Mouse (Mus musculus): Measurements from ENCODE around the gene Nkiras1. TPM values are rescaled to one million over a fixed set of nuclear protein-coding genes. Genes with fewer than 3 reads are reported as not detected.
"Not testable (repeated sequence)": the region's sequence is repeated elsewhere in the genome, so short reads cannot be mapped to it uniquely, and the experiment has no call there.

The Nkiras1 gene
- polyA plus RNA-seq, 1 experiment from 2014 or later, result 19.1 TPM

DNA sequence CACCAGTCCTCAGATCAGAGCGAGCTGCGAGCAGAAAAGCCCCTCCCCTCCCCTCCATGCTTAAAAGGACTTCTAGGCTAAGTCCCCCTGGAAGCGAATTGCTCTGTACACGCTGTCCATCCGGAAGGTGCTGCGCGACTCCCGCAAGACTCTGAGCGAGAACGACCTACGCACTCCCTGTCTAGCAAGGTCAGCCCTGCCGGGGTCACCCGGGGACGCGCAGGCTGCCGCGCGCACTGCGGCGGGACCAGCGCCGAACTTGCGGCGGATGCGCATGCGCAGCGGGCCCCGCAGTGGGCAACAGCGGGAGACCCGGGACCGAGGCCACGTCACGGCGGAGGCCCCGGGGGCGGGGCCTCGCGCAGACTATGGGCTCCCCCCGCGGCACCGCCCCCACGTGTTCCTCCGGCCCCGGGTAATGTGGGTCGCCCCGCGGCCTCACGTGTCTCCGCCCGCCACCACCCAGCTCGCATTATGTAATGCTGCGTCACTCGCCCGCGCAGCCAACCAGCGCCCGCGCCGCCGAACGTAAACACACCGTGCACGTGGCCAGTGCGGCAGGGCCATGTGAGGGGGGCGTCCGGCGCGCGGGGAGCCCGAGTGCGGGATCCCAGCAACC is 32.7 kb upstream of the Nkiras1 start:
- H3K27me3 ChIP-seq (replicated peaks), result no peaks in the 10 kb centered on the region
- peak overlapping the region; percentile 92 for H3K27ac ChIP-seq (ENCODE audit: poor library complexity, severe bottlenecking)
- peak overlapping the region; percentile 81 for H3K4me3 ChIP-seq
- no peaks in the 10 kb centered on the region for H3K9me3 ChIP-seq (replicated peaks)
- peak; percentile 93 for ATAC-seq (ENCODE audit: insufficient number of reproducible peaks, low FRiP score)
- H3K4me2 ChIP-seq, result peak overlapping the region; percentile 71
- under 1% methylated on average over 71 of the region's 71 CpGs for WGBS
- peak overlapping the region; percentile 79 for H3K9ac ChIP-seq
- H3K36me3 ChIP-seq, result no peaks in the 10 kb centered on the region
- H3K4me1 ChIP-seq (replicated peaks), result peaks cover 15% of the 10 kb centered on the region

DNA sequence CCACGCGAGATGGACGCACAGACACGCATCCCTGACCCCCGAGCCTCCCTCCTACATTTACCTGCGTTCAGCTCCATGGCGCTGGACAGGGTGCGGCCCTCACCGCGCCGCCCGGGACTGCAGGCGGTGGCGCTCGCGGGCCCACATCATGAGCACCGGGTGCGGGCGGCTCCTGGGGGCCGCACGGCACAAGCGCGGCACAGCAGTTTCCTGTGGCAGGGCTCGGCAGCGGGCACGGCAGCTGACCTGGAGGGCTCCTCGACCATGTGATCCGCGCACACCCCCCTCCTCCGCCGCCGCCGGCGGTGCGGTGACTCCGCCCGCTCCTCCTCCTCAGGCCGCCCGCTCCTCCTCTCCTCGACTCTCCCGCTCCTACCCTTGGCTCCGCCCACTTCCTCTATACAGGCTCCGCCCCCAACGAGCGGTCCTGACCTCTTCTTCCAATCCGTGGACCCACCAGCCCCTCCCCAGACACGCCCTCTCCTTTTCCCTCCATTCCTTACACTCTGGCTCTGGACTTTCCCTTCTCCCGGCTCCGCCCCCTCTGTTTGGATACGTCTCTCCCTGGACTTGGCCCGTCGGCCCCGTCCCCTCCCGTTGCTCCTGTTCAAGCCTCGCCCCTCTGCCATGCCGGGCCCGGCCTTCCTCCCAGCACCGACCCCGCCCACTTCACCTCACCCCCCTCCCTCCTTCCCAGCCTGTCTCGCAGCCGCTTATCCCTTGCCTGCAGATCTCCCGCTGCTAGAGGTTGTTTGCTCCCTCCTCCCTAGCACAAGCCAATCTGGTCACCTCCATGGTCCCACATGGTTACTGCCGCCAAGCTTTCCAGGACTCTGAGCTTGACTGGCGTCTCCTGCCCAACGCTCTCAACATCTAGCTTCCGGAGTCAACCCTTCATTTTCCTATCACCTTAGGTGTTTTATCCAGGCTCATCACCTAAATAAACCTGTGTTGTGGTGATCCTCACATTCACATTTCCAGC is 31.9 kb upstream of the Nkiras1 start, which contains the start of gene Nr1d2:
TSS of gene Nr1d2 (minus strand) at position 378 of the 982 bp plus-strand sequence.
- H3K9me3 ChIP-seq (replicated peaks), result no peaks in the 10 kb centered on the region

DNA sequence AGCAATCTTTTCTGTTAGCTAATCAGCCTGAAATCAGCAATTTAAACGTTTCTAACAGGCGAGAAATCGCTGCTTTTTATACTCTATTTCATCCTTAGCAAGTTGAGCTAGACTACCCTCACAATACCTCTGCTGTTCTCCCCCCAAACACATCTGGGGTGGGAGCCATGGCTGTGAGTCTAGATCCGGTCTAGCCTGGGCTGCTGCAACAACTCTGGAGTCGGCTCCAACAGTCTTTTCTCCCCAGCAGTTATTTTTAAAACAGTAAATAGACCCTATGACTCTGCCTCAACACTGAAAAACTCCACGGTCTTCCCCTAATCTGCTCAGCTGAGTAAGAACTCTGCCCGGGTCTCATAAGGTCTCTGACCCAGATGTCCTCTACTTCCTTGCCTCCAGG is 30.8 kb upstream of the Nkiras1 start:
- H3K4me2 ChIP-seq, result no peak overlapping the region
- H3K4me3 ChIP-seq, result no peak overlapping the region
- H3K9me3 ChIP-seq (replicated peaks), result no peaks in the 10 kb centered on the region
- WGBS, result 58% methylated on average over 7 of the region's 7 CpGs
- no peak overlapping the region for H3K9ac ChIP-seq
- H3K27ac ChIP-seq (ENCODE audit: poor library complexity, severe bottlenecking), result no peak overlapping the region
- ATAC-seq (ENCODE audit: insufficient number of reproducible peaks, low FRiP score), result no peak
- H3K4me1 ChIP-seq (replicated peaks), result peaks cover 7% of the 10 kb centered on the region
- no peaks in the 10 kb centered on the region for H3K27me3 ChIP-seq (replicated peaks)
- H3K36me3 ChIP-seq, result no peaks in the 10 kb centered on the region

More for the DNA sequence above, 31.9 kb upstream of the Nkiras1 start, which contains the start of gene Nr1d2:
- no peaks in the 10 kb centered on the region for H3K36me3 ChIP-seq
- WGBS, result under 1% methylated on average over 64 of the region's 66 CpGs
- H3K27me3 ChIP-seq (replicated peaks), result no peaks in the 10 kb centered on the region
- H3K4me1 ChIP-seq (replicated peaks), result peaks cover 15% of the 10 kb centered on the region
- H3K4me3 ChIP-seq, result peak within 1 kb of the TSS; percentile 81
- H3K9ac ChIP-seq, result peak within 1 kb of the TSS; percentile 79
- H3K27ac ChIP-seq (ENCODE audit: poor library complexity, severe bottlenecking), result peak within 1 kb of the TSS; percentile 92
- peak within 1 kb of the TSS; percentile 71 for H3K4me2 ChIP-seq
- ATAC-seq (ENCODE audit: insufficient number of reproducible peaks, low FRiP score), result peak; percentile 91

DNA sequence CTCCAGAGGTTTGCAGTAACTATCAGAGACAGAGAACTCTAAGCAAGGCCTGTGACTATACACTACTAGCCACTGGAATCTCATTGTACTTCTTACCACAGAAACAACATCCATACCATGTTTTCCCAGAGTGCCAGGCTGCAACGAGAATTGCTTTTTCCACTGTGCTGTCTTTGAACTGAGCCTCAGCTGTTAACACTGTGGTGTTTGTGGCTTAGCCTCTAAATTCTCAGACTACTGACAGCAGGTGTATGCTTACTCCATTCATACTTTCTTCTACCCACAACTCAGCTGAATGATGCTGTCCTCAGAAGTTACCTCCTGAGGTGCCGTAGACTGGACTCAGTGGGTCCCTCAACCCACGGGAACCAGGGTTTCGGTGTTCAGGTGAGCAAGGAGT is 29.1 kb upstream of the Nkiras1 start:
- H3K9me3 ChIP-seq (replicated peaks), result no peaks in the 10 kb centered on the region
- no peak overlapping the region for H3K4me3 ChIP-seq
- H3K4me1 ChIP-seq (replicated peaks), result peaks cover 4% of the 10 kb centered on the region
- no peak overlapping the region for H3K9ac ChIP-seq
- no peak overlapping the region for H3K4me2 ChIP-seq
- H3K36me3 ChIP-seq, result no peaks in the 10 kb centered on the region
- no peaks in the 10 kb centered on the region for H3K27me3 ChIP-seq (replicated peaks)
- ATAC-seq (ENCODE audit: insufficient number of reproducible peaks, low FRiP score), result no peak
- no peak overlapping the region for H3K27ac ChIP-seq (ENCODE audit: poor library complexity, severe bottlenecking)
- 86% methylated on average over 4 of the region's 4 CpGs for WGBS

DNA sequence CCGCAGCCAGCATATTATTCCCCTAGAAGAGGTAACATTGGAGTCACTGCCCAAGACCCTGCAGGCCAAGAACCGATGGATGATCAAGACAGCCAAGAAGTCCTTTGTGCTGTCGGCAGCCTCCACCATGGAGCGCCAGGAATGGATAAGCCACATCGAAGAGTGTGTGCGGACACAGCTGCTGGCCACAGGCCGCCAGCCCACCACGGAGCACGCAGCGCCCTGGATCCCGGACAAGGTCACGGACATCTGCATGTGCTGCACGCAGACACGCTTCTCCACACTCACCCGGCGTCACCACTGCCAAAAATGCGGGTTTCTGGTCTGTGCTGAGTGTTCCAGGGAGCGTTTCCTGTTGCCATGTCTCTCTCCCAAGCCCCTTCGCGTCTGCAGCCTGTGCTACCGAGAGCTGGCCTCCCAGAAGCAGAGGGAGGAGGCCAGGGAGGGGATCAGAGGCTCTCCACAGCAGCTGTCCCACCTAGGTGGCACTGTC is 28.3 kb upstream of the Nkiras1 start:
- Histone ChIP-seq H3K36me3 (no peaks in the 10 kb centered on the region), H3K27me3 (replicated peaks) (no peaks in the 10 kb centered on the region), H3K4me1 (replicated peaks) (no peaks in the 10 kb centered on the region), H3K4me2 (no peak overlapping the region), H3K9me3 (replicated peaks) (no peaks in the 10 kb centered on the region), H3K4me3 (no peak overlapping the region), H3K9ac (no peak overlapping the region), H3K27ac (ENCODE audit: poor library complexity, severe bottlenecking) (no peak overlapping the region)
- 81% methylated on average over 21 of the region's 21 CpGs for WGBS
- no peak for ATAC-seq (ENCODE audit: insufficient number of reproducible peaks, low FRiP score)

DNA sequence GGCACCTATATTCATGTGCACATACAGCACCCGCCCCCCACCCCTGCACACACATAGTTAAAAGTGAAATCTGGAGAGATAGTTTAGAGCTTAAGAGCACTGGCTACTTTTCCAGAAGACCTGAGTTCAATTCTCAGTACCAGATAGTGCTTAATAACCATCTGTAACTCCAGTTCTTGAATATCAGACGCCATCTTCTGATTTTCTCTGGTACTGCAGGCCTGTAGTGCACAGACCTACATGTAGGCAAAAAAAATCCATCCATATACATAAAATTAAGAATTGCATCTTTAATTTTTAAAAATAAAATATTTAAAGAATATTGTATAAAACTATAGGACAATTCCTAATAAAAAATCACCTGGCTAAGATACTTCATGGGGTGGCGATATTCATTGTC is 9.7 kb upstream of the Nkiras1 start:
- no peak overlapping the region for H3K4me2 ChIP-seq
- H3K4me3 ChIP-seq, result no peak overlapping the region
- H3K27me3 ChIP-seq (replicated peaks), result no peaks in the 10 kb centered on the region
- H3K4me1 ChIP-seq (replicated peaks), result no peaks in the 10 kb centered on the region
- no peak overlapping the region for H3K9ac ChIP-seq
- 0 out of 2 replicates have a peak, but pooled peaks cover 13% of the 10 kb centered on the region for H3K36me3 ChIP-seq
- H3K27ac ChIP-seq (ENCODE audit: poor library complexity, severe bottlenecking), result no peak overlapping the region
- 81% methylated on average over 3 of the region's 3 CpGs for whole genome bisulfite sequencing
- ATAC-seq (ENCODE audit: insufficient number of reproducible peaks, low FRiP score), result no peak
- 0 out of 2 replicates have a peak, but pooled peaks cover 3% of the 10 kb centered on the region for H3K9me3 ChIP-seq (replicated peaks)

DNA sequence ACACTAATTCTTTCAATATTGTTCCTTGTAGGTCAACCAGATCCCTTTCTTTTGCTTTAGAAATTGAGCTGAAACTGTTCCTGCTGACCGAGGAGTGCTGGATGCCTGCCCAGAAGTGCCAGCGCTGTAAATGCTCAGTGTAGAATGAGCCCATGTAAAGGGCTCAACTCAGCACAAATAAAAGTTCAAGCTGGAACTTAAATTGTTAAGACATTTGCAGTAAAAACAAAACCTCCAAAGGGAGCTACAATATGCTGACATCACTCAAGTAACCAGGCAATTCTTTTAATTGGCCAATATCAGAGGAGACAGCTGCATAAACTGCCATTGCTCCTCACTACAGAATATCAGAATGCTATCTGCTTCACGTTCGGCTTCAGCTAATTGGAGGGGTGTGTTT is 7.5 kb upstream of the Nkiras1 start:
- Histone ChIP-seq H3K4me1 (replicated peaks) (no peaks in the 10 kb centered on the region), H3K27me3 (replicated peaks) (no peaks in the 10 kb centered on the region), H3K4me2 (no peak overlapping the region), H3K36me3 (peaks cover 32% of the 10 kb centered on the region), H3K9me3 (replicated peaks) (0 out of 2 replicates have a peak, but pooled peaks cover 3% of the 10 kb centered on the region), H3K27ac (ENCODE audit: poor library complexity, severe bottlenecking) (no peak overlapping the region), H3K9ac (no peak overlapping the region), H3K4me3 (no peak overlapping the region)
- ATAC-seq (ENCODE audit: insufficient number of reproducible peaks, low FRiP score), result no peak
- 40% methylated on average over 4 of the region's 4 CpGs for WGBS

DNA sequence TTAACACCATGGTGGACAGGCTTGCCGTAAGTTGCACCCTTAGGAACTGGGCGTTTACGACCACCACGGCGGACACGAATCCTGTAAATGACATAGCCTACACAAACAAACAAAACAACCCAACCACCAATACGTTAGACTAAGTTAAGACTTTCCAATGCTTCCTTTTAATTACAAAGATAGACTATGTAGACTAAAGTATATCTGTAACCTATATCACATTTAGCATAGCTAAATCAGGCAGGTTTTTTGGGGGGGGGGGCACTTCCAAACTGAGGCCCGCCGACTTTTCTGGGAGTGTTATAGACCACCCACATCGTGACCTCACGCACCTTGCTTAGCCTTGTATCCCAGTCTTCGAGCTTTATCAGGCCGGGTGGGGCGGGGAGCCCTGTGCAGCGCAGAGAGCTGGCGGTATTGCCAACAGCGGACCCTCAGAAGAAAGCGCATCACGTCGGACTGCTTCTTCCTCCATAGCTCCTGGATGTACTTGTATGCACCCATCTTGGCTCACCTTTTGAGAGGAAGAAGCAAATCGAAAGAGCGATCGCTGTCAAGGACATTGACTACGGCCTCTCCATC is 898 bp upstream of the Nkiras1 start:
- WGBS, result under 1% methylated on average over 24 of the region's 24 CpGs
- H3K4me3 ChIP-seq, result peak overlapping the region; percentile 80
- H3K4me1 ChIP-seq (replicated peaks); H3K27me3 ChIP-seq (replicated peaks); H3K9me3 ChIP-seq (replicated peaks); ATAC-seq (ENCODE audit: insufficient number of reproducible peaks, low FRiP score): not testable (repeated sequence)
- H3K36me3 ChIP-seq, result peaks cover 29% of the 10 kb centered on the region
- H3K9ac ChIP-seq, result peak overlapping the region; percentile 99
- peak overlapping the region; percentile 87 for H3K4me2 ChIP-seq
- H3K27ac ChIP-seq (ENCODE audit: poor library complexity, severe bottlenecking), result peak overlapping the region; percentile 73

DNA sequence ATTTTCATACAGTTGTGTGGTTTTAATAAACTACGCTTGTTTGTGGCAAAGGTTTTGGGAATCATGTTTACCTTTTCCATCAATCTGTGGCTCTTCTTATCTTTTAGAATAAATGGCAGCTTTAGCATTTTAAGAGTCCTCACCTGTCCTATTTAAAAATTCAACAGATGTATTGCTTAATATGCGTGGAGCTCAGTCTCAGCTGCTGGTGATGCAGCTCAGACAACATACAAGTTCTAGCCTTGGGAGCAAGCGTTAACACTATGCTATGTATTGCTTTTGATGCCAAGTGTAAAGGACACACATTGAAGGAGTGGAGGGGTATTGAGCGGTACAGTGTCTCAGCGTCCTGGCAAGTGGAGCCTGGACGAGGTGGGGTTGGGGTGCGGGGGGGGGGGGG is 730 bp downstream of the Nkiras1 start:
- Histone ChIP-seq H3K4me2 (peak overlapping the region; percentile 84), H3K27ac (ENCODE audit: poor library complexity, severe bottlenecking) (no peak overlapping the region; the same call in 1 of the 2 replicates), H3K9me3 (replicated peaks) (no peaks in the 10 kb centered on the region), H3K27me3 (replicated peaks) (no peaks in the 10 kb centered on the region), H3K4me1 (replicated peaks) (peaks cover 8% of the 10 kb centered on the region), H3K9ac (peak overlapping the region; percentile 88), H3K4me3 (peak overlapping the region; percentile 80), H3K36me3 (peaks cover 28% of the 10 kb centered on the region)
- no peak for ATAC-seq (ENCODE audit: insufficient number of reproducible peaks, low FRiP score)
- 12% methylated on average over 7 of the region's 7 CpGs for WGBS

DNA sequence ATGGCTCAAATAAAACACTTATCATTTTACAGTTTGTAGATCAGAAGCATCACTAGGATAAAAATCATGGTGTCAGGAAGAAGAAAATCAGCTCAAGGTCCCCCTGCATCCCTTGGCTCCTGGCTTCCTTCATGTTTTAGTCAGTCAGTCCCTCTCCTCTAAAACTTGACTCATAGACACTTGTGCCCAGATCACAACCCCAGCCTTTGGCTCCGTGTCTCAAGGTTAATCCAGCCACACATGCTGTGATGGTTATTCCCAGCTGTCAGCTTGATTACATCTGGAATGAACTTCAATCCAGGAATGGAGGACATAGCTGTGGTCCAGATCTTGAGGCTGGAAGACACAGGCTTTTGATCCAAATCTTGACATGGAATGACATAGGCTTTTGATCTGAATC is 3.6 kb downstream of the Nkiras1 start:
- 79% methylated on average over 1 of the region's 1 CpGs for WGBS

DNA sequence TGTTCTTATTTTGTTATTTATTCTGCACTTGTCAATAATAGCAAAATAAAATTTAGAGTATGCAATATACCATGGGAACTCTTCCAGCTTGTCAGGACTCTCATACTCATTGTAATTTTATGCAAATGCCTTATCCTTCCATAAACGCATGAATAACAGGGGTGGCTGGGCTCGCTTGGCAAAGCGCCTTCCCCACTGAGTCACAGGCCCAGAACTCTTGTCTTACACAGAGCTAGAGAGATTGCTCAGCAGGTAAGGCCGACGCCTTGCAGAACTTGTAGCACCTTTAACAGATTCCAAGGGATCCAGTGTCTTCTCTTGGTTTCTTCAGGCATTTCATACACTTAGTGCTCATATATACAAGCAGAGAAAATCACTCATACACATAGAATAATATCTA is 9.4 kb downstream of the Nkiras1 start:
- H3K9me3 ChIP-seq (replicated peaks), result no peaks in the 10 kb centered on the region
- H3K4me3 ChIP-seq, result no peak overlapping the region
- H3K4me2 ChIP-seq, result no peak overlapping the region
- H3K27ac ChIP-seq (ENCODE audit: poor library complexity, severe bottlenecking), result no peak overlapping the region
- no peaks in the 10 kb centered on the region for H3K27me3 ChIP-seq (replicated peaks)
- H3K36me3 ChIP-seq, result peaks cover 48% of the 10 kb centered on the region
- H3K9ac ChIP-seq, result no peak overlapping the region
- ATAC-seq (ENCODE audit: insufficient number of reproducible peaks, low FRiP score), result no peak
- 86% methylated on average over 5 of the region's 5 CpGs for WGBS
- H3K4me1 ChIP-seq (replicated peaks), result peaks cover 3% of the 10 kb centered on the region; the same call in 1 of the 2 replicates

More for the DNA sequence above, 3.6 kb downstream of the Nkiras1 start:
- Histone ChIP-seq H3K9ac (no peak overlapping the region), H3K36me3 (peaks cover 33% of the 10 kb centered on the region), H3K27me3 (replicated peaks) (no peaks in the 10 kb centered on the region), H3K4me1 (replicated peaks) (peaks cover 6% of the 10 kb centered on the region), H3K27ac (ENCODE audit: poor library complexity, severe bottlenecking) (no peak overlapping the region), H3K4me3 (no peak overlapping the region), H3K4me2 (no peak overlapping the region), H3K9me3 (replicated peaks) (no peaks in the 10 kb centered on the region)
- no peak for ATAC-seq (ENCODE audit: insufficient number of reproducible peaks, low FRiP score)

All from heart, embryonic 12.5 days (tissue).